Mouse (Mus musculus): ENCODE measurements around the gene Tmcc2. TPM values are rescaled to one million over a fixed set of nuclear protein-coding genes. Genes with fewer than 3 reads are reported as not detected.

Gene Tmcc2
- polyA plus RNA-seq, 1 experiment from 2014 or later, result 342 TPM

DNA sequence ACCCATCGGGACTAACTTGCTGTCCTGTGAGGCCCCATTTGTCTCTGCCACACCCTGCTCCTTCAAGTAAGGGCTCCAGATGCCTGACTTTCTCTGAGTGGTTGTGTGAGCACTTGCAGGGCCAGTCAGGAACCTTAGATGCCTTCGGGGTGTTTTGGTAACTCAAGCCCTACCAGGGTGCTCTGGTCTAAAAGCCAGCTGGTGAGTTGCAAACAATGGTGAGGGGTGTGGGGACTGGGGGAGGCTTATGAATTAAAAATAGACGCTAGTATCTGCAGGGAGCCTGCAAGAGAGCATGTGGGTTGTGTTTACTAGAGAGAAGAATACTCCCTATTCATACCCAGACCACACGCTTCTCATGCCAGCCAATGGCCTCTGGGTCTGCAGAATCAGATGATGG lies 15.8 kb downstream of the Tmcc2 start:
- Histone ChIP-seq H3K4me2 (peak overlapping the region; percentile 73), H3K27ac (peak overlapping the region; percentile 95), H3K27me3 (replicated peaks) (no peaks in the 10 kb centered on the region), H3K4me1 (peaks cover 100% of the 10 kb centered on the region), H3K9me3 (replicated peaks) (no peaks in the 10 kb centered on the region), H3K36me3 (peaks cover 91% of the 10 kb centered on the region), H3K4me3 (peak overlapping the region; percentile 41), H3K9ac (peak overlapping the region; percentile 65)
- peak; percentile 25 for ATAC-seq
- 41% methylated on average over 4 of the region's 4 CpGs for WGBS (ENCODE audit: insufficient replicate concordance)

- no peak for ATAC-seq
- H3K4me3 ChIP-seq, result peak overlapping the region; percentile 41
- peaks cover 100% of the 10 kb centered on the region for H3K4me1 ChIP-seq
- peak overlapping the region; percentile 73 for H3K4me2 ChIP-seq
- H3K27me3 ChIP-seq (replicated peaks), result no peaks in the 10 kb centered on the region
- 55% methylated on average over 3 of the region's 3 CpGs for WGBS (ENCODE audit: insufficient replicate concordance)
- peak overlapping the region; percentile 95 for H3K27ac ChIP-seq
- peaks cover 91% of the 10 kb centered on the region for H3K36me3 ChIP-seq
- H3K9me3 ChIP-seq (replicated peaks), result no peaks in the 10 kb centered on the region
- H3K9ac ChIP-seq, result peak overlapping the region; percentile 65
Measured at GRCm38 (mm10) chr1:132374873-132375244, 16.2 kb downstream of the Tmcc2 start.

- peak overlapping the region; percentile 41 for H3K4me3 ChIP-seq
- H3K4me1 ChIP-seq, result peaks cover 100% of the 10 kb centered on the region
- H3K4me2 ChIP-seq, result peak overlapping the region; percentile 73
- no peaks in the 10 kb centered on the region for H3K9me3 ChIP-seq (replicated peaks)
- H3K27ac ChIP-seq, result peak overlapping the region; percentile 95
- no peaks in the 10 kb centered on the region for H3K27me3 ChIP-seq (replicated peaks)
- peak; percentile 89 for ATAC-seq
- peak overlapping the region; percentile 65 for H3K9ac ChIP-seq
- WGBS (ENCODE audit: insufficient replicate concordance), result 11% methylated on average over 5 of the region's 5 CpGs
- H3K36me3 ChIP-seq, result peaks cover 90% of the 10 kb centered on the region
Measured at GRCm38 (mm10) chr1:132374140-132374872, 16.8 kb downstream of the Tmcc2 start.

DNA sequence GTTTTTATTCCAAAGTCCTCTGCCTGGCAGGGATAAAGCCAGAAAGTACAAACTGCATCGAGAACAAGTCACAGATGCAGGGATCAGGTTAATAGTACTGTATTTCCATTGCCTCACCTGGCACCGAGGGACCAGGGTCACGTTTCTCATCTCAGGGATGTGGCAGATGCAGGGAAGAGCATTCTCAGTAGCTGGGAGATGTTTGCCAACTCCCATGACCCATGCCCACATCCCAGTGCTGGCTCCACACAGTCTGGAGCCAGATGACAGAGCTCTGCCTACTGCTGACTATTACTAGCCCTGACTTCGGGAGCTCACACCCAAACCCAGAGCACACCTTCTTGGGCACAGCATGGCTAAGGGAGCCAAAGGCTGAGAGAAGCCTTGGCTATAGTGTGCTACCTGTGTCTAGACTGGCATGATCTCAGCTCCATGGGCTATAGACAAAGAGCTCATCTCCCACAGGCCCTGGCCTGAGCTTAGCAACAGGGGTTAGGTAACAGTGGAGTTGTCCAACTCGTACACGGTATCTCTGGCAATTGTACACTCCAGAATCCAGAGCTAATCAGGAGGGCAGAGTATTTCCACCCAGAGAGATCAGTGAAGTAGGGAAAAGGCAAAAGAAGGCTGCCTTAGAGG lies 18.1 kb downstream of the Tmcc2 start:
- H3K27me3 ChIP-seq (replicated peaks), result no peaks in the 10 kb centered on the region
- H3K9me3 ChIP-seq (replicated peaks), result no peaks in the 10 kb centered on the region
- peak overlapping the region; percentile 65 for H3K9ac ChIP-seq
- H3K27ac ChIP-seq, result peak overlapping the region; percentile 95
- 79% methylated on average over 6 of the region's 6 CpGs for WGBS (ENCODE audit: insufficient replicate concordance)
- peak overlapping the region; percentile 41; the same call in 1 of the 2 replicates for H3K4me3 ChIP-seq
- no peak for ATAC-seq
- H3K4me2 ChIP-seq, result peak overlapping the region; percentile 73
- H3K36me3 ChIP-seq, result peaks cover 85% of the 10 kb centered on the region
- peaks cover 99% of the 10 kb centered on the region for H3K4me1 ChIP-seq

DNA sequence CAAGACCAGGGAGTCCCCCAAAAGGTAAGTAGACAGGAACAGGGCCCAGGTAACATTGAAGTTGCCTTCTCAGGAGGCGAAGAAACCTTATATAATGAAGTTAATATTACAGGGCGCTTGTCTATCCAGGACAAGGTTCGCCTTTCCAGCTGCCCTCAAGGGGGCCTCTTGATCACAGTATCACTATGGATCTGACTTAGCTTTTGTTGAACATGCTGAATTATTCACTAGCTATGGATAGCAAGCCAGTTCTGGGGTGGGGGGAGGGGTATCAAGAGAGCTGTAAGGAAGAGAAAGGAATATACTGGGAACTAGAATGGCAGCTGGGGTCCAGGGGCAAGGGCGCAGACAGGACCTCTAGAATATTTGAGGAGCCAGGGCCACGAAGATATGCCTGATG lies 18.7 kb downstream of the Tmcc2 start:
- H3K27ac ChIP-seq, result peak overlapping the region; percentile 95
- peak overlapping the region; percentile 39 for H3K9ac ChIP-seq
- H3K27me3 ChIP-seq (replicated peaks), result no peaks in the 10 kb centered on the region
- no peaks in the 10 kb centered on the region for H3K9me3 ChIP-seq (replicated peaks)
- ATAC-seq, result no peak
- peaks cover 81% of the 10 kb centered on the region for H3K36me3 ChIP-seq
- H3K4me3 ChIP-seq, result no peak overlapping the region
- peak overlapping the region; percentile 73; the same call in 1 of the 2 replicates for H3K4me2 ChIP-seq
- 87% methylated on average over 5 of the region's 5 CpGs for WGBS (ENCODE audit: insufficient replicate concordance)
- peaks cover 96% of the 10 kb centered on the region for H3K4me1 ChIP-seq

- peaks cover 96% of the 10 kb centered on the region for H3K4me1 ChIP-seq
- H3K27ac ChIP-seq, result peak overlapping the region; percentile 95
- WGBS (ENCODE audit: insufficient replicate concordance), result 72% methylated on average over 8 of the region's 8 CpGs
- H3K4me3 ChIP-seq, result no peak overlapping the region
- no peak for ATAC-seq
- peaks cover 81% of the 10 kb centered on the region for H3K36me3 ChIP-seq
- H3K9ac ChIP-seq, result peak overlapping the region; percentile 39
- no peaks in the 10 kb centered on the region for H3K9me3 ChIP-seq (replicated peaks)
- peak overlapping the region; percentile 28; the same call in 1 of the 2 replicates for H3K4me2 ChIP-seq
- no peaks in the 10 kb centered on the region for H3K27me3 ChIP-seq (replicated peaks)
Measured at GRCm38 (mm10) chr1:132371298-132372081, 19.6 kb downstream of the Tmcc2 start.

GRCm38 (mm10) chr1:132370681-132371173 lies 20.4 kb downstream of the Tmcc2 start:
- H3K9ac ChIP-seq, result peak overlapping the region; percentile 28
- peaks cover 83% of the 10 kb centered on the region for H3K36me3 ChIP-seq
- 64% methylated on average over 9 of the region's 9 CpGs for WGBS (ENCODE audit: insufficient replicate concordance)
- H3K27me3 ChIP-seq (replicated peaks), result no peaks in the 10 kb centered on the region
- ATAC-seq, result no peak
- H3K4me2 ChIP-seq, result peak overlapping the region; percentile 13; the same call in 1 of the 2 replicates
- peak overlapping the region; percentile 95 for H3K27ac ChIP-seq
- no peaks in the 10 kb centered on the region for H3K9me3 ChIP-seq (replicated peaks)
- H3K4me3 ChIP-seq, result no peak overlapping the region
- H3K4me1 ChIP-seq, result peaks cover 96% of the 10 kb centered on the region

DNA sequence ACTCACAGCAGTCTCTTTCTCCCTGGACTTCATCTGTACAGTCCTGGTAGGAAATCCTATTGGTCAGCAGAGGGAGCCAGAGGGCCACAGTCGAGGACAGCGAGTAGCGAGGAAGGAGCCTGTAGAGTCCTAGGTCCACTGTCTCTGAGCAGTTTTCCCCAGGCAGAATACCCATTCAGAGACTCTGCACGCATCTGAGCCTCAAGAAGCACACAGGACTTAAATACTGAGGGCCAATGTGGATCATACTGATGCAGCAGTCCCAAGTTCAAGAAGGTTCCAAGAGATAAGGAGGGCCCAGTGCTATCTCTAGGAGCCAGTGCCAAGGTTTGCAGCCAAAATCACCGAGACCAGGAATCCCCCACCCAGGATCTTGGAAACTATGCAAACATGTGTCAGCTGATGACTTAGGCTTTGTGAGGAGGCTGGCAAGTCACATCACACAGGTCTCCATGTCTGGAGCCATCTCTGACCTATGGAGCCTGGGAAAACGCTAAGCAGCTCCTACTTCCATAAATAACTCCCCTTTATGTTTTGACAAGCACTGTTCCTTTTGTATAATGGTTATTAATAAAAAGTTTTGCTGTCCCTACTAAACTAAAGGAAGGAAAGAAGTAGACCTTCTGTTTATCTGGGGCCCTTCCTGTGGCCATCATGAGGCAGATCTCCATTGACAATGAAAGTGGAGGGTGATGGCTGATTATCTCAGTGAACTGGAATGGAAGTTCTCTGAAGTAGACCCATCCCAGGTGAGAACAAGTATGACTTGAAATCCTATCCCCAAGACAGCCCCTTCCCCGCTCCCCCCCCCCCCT lies 23.2 kb downstream of the Tmcc2 start:
- WGBS (ENCODE audit: insufficient replicate concordance), result 15% methylated on average over 7 of the region's 7 CpGs
- Histone ChIP-seq H3K27me3 (replicated peaks) (no peaks in the 10 kb centered on the region), H3K4me2 (peak overlapping the region; percentile 75), H3K9ac (peak overlapping the region; percentile 91), H3K4me3 (peak overlapping the region; percentile 89), H3K4me1 (peaks cover 96% of the 10 kb centered on the region), H3K36me3 (peaks cover 89% of the 10 kb centered on the region), H3K9me3 (replicated peaks) (no peaks in the 10 kb centered on the region), H3K27ac (peak overlapping the region; percentile 98)
- ATAC-seq, result peak; percentile 93

DNA sequence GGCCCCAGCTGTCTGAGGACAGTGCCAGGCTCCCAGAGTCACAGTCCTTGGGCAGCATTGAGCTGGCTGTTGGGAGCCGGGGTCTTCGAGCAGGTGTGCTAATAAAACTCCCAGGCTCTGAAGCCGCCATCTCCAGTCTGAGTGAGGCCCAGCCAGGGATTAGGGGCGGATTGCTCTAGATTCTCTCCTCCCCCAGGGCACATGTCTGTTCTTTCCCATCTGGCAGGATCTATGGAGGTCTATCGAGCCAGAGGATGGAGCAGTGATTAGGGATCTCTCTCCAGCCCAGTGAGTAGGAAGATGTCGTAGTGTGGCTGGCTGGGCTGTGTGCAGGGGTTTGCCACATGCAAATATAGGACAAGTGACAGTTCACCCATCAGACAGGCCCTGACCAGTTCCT lies 24.1 kb downstream of the Tmcc2 start:
- Histone ChIP-seq H3K9ac (peak overlapping the region; percentile 91), H3K27me3 (replicated peaks) (no peaks in the 10 kb centered on the region), H3K4me2 (peak overlapping the region; percentile 75), H3K4me3 (peak overlapping the region; percentile 89), H3K9me3 (replicated peaks) (no peaks in the 10 kb centered on the region), H3K4me1 (peaks cover 96% of the 10 kb centered on the region), H3K27ac (peak overlapping the region; percentile 98), H3K36me3 (peaks cover 89% of the 10 kb centered on the region)
- 58% methylated on average over 6 of the region's 6 CpGs for WGBS (ENCODE audit: insufficient replicate concordance)
- no peak for ATAC-seq

DNA sequence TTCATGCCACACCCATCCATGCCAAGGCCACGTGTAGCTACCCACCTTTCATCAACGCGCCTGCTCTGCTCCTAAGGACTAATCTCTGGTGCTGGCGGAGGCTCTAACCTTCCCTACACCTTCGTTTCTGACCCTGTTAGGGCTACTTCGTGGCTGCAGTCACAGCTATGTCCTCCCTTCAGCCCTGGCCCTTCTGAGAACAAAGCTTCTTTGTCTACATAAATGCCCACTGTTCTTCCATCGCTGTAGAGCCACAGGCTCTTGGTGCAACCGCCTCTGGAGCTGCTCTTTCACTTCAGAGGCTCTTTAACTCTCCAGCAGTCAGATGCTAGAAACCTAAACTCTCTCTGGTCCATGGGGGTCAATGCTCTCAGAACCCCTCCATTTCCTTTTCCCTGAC lies 24.8 kb downstream of the Tmcc2 start:
- peak overlapping the region; percentile 91 for H3K9ac ChIP-seq
- ATAC-seq, result no peak
- 76% methylated on average over 8 of the region's 8 CpGs for WGBS (ENCODE audit: insufficient replicate concordance)
- H3K4me2 ChIP-seq, result peak overlapping the region; percentile 75
- H3K36me3 ChIP-seq, result peaks cover 89% of the 10 kb centered on the region
- H3K4me3 ChIP-seq, result peak overlapping the region; percentile 89
- H3K27ac ChIP-seq, result peak overlapping the region; percentile 98
- no peaks in the 10 kb centered on the region for H3K9me3 ChIP-seq (replicated peaks)
- H3K27me3 ChIP-seq (replicated peaks), result no peaks in the 10 kb centered on the region
- peaks cover 96% of the 10 kb centered on the region for H3K4me1 ChIP-seq

DNA sequence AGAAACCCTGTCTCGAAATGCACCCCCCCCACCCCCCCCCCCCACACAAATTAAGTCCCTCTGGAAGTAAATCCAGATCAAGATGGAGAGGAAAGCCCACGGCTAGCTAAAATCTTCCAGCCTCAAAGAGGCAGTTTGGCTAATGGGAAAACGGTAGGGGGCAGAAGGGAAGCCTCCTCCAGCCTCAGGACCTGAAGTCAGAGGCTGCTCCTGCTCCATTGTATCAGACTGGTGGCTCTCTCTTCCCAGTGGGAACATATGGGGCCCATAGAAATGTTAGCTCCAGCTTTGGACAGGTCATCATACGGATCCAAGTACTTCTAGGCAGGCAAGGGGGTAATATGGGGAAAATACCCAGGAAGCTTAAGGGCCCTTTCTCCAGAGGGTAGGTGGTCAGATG lies 25.4 kb downstream of the Tmcc2 start:
- no peaks in the 10 kb centered on the region for H3K9me3 ChIP-seq (replicated peaks)
- peak overlapping the region; percentile 89 for H3K4me3 ChIP-seq
- H3K9ac ChIP-seq, result peak overlapping the region; percentile 91
- peak overlapping the region; percentile 98 for H3K27ac ChIP-seq
- H3K36me3 ChIP-seq, result peaks cover 89% of the 10 kb centered on the region
- 70% methylated on average over 4 of the region's 4 CpGs for WGBS (ENCODE audit: insufficient replicate concordance)
- no peak for ATAC-seq
- H3K4me2 ChIP-seq, result peak overlapping the region; percentile 75
- H3K27me3 ChIP-seq (replicated peaks), result no peaks in the 10 kb centered on the region
- H3K4me1 ChIP-seq, result peaks cover 92% of the 10 kb centered on the region
